Mouse (Mus musculus) R1 (cell line): ENCODE data around the gene Gm3336.

Source experiments
- DNase-seq: peaks from one replicate; pipeline ENCODE4 v3.0.0-alpha.2; 2018; ENCODE audit warnings: low read depth, low spot score

The Gm3336 gene

GRCm38 (mm10) chr8:70716521-70717400 is 1.6 kb upstream of the Gm3336 start:
- no peak for DNase-seq

GRCm38 (mm10) chr8:70719796-70720270 is 1.5 kb downstream of the Gm3336 start:
- DNase-seq: no peak

- peak; percentile 69 for DNase-seq
Measured at GRCm38 (mm10) chr8:70720739-70721138, 2.4 kb downstream of the Gm3336 start.

GRCm38 (mm10) chr8:70721601-70722000 is 3.3 kb downstream of the Gm3336 start:
- no peak for DNase-seq

GRCm38 (mm10) chr8:70723486-70724210 is 5.3 kb downstream of the Gm3336 start, which contains the start of gene Pde4c:
Gene Pde4c, plus strand, starts transcription at chr8:70723720.
- DNase-seq: no peak

- DNase-seq: no peak
Measured at GRCm38 (mm10) chr8:70724216-70724615, 5.9 kb downstream of the Gm3336 start.

- no peak for DNase-seq
Measured at GRCm38 (mm10) chr8:70725792-70726447, 7.6 kb downstream of the Gm3336 start.

GRCm38 (mm10) chr8:70726721-70727120 is 8.4 kb downstream of the Gm3336 start:
- no peak for DNase-seq

GRCm38 (mm10) chr8:70729808-70730475 is 11.6 kb downstream of the Gm3336 start:
- DNase-seq: peak; percentile 83

- DNase-seq: no peak
Measured at GRCm38 (mm10) chr8:70730956-70731355, 12.6 kb downstream of the Gm3336 start.

- DNase-seq: no peak
Measured at GRCm38 (mm10) chr8:70737705-70738104, 19.4 kb downstream of the Gm3336 start.

- DNase-seq: no peak
Measured at GRCm38 (mm10) chr8:70738211-70738610, 19.9 kb downstream of the Gm3336 start.

- DNase-seq: no peak
Measured at GRCm38 (mm10) chr8:70741661-70742060, 23.3 kb downstream of the Gm3336 start.

GRCm38 (mm10) chr8:70742176-70742575 is 23.8 kb downstream of the Gm3336 start:
- DNase-seq: no peak

GRCm38 (mm10) chr8:70742981-70743655 is 24.8 kb downstream of the Gm3336 start:
- DNase-seq: peak; percentile 40

GRCm38 (mm10) chr8:70743656-70744590 is 25.6 kb downstream of the Gm3336 start:
- peak; percentile 49 for DNase-seq

- no peak for DNase-seq
Measured at GRCm38 (mm10) chr8:70744806-70745205, 26.5 kb downstream of the Gm3336 start.

- no peak for DNase-seq
Measured at GRCm38 (mm10) chr8:70745691-70746220, 27.4 kb downstream of the Gm3336 start.

- DNase-seq: no peak
Measured at GRCm38 (mm10) chr8:70746676-70747075, 28.3 kb downstream of the Gm3336 start.
